Mouse (Mus musculus) adrenal gland, adult (tissue): ENCODE data around the gene Evi2.

Source experiments
- DNase-seq, 2 experiments: peaks; one replicate each; pipeline ENCODE4 v3.0.0; 2022 to 2023; ENCODE audit warnings: low spot score in 1 of 2; ENCODE audit not compliant: inconsistent age in 2 of 2

Evi2 gene

DNA sequence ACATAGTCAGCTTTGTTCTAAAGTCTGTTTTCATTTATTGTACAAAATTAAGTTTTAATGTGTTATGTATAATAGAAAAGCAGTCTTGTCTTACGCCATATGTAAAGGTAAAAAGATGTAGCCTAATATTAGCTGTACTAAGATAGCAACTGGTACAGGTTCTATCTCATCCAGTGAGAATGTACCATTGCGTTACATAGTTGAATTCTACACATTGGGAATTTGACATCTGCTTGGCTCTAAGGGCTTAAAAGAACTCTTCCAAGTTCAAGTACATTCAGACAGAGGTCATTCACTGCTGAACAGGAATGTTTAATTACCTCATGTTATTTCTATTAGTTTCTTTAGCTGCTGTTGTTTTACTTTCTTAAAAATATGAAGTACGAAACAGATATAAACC is 3.8 kb downstream of the Evi2 start:
- DNase-seq = no peak

DNA sequence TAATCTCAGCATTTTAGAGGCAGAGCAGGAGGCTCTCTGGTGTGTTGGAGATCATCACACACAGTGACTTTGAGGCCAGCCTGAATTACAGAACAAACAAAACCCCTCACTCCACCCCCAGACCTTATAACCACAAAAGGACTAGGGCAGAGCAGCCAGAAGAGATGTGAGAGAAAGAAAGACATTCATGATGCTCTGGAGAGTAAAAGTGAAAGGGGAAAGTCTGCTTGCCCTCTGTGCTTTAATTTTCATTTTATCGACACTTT is 6.1 kb downstream of the Evi2 start:
- DNase-seq = no peak

DNA sequence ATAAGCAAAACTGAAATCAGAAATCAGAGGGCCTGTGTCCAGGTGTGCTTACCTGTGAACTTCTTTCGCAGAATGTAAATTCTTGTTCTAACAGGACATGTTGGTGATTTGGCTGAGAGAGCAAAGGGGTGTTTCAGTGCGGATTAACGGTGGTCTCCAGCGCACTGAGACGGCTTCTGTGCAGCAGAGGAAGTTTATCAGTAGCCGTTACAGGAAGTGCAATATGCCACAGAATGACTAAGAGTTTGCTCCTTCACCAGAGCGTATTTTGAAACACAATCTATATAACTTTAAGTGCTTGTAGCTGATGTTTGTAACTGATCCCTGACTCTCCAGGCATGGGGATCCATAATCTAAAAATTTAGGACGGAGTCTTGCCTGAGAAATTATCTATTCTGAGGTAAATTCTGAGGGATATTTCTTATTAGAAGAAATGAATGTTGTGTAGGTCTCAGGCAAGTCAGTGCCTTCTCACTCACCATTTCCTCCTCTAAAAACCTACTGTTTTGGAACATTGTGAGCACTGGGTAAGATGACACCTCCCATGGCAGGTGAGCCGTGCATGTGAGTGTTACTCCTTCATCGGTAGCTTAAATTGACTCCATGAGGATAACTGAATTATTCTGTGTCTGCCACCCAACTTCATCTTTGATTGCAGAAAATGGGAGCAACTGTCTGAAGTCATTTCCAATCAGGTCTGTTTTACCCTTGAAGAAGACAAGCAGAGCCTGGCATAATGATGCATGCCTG is 6.7 kb downstream of the Evi2 start, which contains the start of gene Evi2b:
Gene Evi2b, minus strand, starts transcription at position 203 of the 750 bp plus-strand sequence.
- DNase-seq = no peak

DNA sequence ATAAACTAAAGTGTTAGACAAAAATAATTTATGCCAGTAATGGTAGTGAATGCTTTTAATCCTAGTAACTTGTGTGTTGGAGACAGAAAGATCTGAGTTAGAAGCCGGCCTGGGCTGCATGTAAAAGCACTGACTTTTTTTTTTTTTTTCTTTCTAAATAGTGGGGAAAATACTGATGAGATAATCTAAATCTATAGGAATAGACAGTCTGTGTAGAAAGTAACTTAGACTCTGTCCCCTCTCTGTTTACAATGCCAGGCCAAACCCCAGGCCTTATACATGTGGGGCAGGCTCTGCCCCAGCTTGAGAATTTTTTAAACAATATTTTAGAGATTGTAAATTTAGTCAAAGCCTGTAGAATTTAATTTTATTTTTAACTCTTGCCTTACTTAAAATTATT is 7.4 kb downstream of the Evi2 start:
- DNase-seq = no peak

DNA sequence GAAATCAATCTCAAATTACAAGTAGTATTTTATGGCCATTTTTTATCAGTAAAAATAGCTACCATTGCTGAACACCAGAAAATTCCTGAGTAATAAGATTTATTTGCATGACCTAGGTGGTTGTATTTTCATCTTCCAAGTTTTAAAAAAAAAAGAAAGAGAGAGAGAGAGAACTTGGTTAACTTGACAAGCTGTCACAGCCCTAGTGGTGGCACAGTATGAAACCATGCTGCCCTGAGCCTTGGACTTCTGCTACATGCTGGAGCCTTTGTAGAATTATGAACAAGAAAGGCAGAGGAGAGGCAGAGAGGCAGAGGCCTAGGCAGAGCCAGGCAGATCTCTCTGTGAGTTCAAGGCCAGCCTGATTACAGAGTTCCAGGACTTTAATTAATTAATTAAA is 8.5 kb downstream of the Evi2 start:
- no peak for DNase-seq

DNA sequence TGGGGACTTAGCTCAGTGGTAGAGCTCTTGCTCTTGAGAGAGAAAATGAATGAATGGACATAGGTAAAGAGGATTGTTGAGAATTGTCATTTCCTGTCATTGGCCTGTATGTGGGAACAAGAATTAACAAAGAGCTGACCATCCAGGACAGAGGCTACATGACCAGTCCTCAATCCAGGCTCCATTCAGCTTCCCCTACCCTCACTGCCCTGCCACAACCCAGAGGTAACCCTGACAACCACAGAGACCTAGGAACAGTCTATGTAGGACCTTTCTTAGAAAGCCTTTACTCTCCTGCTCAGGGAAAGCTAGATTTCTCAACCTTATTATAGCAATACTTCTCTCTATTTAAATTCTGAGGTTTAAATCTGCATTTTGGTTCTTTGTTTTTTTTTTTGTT is 9.6 kb downstream of the Evi2 start:
- DNase-seq = no peak

DNA sequence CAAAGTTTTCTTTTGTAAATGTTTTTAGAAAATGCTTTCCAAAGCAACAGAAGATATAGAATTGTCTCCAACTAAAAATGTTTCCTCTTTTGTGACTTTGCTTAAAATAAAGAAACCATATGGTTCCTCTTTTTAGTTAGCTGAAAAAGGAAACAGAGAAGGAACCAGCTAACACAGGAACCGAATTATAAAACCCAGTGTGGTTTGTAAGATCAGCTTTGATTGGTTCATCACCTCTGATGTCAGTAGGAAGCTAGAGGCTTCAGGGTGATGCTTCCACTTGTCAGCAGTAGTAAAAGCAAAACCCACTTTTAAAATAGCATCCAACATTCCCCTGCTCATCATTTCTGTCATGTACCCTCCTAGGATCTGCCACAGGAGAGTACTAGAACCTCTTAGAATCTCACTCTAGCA is 10.5 kb downstream of the Evi2 start:
- DNase-seq = no peak

DNA sequence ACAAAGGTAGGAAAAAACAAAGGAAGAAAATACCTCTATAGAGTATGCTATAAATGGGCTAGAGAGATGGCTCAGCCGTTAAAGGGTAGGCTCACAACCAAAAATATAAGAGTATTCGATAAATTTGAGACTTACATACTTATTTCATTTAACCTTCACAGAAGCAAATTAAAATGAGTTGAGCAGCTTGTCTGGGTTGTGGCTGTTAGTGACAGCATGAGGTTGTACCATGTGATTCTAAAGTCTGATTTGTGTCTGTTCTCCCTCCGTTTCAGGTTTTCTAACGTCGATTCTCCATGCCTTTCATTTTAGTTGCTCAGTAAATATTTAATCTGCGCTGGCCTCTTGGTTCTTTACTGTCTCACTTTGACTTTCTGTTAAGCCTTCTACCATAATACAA is 11.1 kb downstream of the Evi2 start:
- DNase-seq = no peak

DNA sequence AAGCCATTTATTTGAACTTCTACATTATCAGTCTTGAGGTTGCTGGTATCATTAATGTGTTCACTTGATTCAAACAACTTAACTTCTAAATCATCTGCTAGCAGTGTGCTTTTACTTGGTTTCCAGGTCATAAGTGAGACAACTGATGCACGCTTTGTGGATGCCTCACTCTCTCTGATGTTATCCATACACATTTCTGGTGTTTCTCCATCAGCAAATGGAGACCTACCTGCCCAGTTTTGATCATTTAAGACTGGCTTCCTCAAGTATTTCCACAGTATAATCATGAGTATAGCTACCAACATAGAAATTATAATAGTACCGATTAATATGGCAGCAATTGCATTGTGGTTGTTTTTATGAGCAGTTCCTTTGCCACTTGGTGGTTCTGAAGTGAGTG is 14.6 kb downstream of the Evi2 start:
- no peak for DNase-seq

DNA sequence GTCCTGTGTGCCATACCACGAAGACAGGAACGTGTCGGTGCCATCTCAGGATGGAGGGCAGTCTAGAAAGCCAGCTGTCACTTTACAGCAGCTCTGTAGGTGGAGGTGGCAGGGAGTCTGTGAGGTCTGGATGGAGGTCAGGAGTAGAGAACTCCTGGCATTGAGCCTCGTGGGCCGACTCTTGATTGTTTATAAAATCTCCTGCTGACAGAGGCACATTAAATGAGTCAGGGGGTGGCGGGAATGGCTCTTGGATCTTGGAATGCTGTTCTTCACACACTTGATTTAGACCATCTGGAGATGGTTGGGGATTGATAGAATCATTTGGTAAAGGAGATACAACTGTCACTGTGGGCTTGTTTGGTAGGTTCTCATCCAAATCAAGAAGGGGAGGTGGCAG is 15.1 kb downstream of the Evi2 start:
- no peak for DNase-seq

DNA sequence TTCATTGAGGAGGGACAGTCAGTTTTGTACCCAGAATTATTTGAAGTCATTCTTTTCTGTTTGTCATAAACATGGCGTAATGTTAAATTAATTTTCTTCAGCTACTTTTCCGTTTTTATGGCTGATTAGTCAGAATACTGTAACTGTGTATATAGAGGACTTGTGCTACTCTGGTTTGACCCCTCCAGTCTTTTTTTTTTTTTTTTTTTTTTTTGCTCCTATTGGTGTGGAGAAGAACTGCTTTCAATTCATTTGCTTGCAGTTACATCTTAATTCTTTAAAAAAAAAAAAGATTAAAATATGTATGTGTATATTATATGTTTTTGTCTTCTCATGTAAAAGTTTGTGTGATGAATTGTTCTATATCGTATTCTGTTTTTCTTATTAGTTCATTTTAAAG is 18.4 kb downstream of the Evi2 start:
- DNase-seq = no peak

DNA sequence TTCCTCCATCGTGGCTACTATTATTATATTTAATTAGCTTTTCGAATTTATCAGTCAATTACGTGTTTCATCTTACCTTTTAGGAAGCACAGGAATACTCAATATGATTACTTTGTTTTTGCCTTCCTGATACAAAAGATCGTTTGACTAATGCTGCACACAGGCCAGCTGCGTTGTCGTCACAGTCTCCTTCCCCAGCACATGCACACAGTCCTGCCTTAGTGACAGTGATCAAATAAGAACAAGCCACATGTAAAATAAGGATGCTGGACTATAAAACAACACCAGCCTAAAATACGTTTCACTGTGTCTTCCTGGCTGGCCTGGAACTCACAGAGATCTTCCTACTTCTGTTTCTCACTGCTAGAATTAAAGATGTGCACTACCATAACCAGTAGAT is 25.9 kb downstream of the Evi2 start:
- DNase-seq = no peak

DNA sequence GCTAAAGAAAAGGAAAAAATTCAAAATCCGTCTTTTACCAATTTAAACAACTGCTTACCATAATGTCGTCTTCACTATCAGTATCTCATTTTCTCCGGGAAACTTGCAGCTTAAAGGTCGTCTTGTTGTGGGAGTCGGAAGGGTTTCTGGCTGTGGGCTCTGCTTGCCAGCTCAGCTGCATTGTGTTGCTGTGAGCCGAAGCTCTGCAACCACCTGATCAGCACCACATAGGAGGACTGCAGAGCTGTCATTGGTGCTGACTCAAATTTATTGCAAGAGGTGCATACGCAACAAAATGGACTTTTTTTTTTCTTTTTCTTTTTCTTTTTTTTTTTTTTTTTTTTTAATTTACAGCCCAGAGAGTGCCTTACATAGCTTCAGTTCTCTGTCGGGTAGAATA is 26.5 kb downstream of the Evi2 start, which contains the start of gene Omg:
Gene Omg, minus strand, starts transcription at position 240 of the 400 bp plus-strand sequence.
- DNase-seq = peak; percentile 15 to 40

DNA sequence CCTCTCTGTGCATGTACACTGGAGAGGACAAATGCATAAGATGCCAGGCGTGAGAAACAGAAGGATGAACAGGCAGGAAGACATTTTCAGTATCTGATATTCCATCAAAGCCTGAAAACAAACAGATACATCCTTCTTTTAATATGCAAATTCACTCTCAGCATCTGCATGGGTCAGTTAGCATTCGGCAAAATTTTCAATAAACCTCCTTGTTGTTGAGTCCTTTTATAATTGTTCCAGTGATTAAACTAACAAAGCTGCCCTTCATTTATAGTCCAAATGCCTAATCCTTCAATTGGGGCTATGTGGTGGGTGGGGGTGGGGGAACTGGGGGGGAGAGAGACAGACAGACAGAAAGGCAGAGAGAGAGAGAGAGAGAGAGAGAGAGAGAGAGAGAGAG is 27.5 kb downstream of the Evi2 start:
- no peak for DNase-seq

DNA sequence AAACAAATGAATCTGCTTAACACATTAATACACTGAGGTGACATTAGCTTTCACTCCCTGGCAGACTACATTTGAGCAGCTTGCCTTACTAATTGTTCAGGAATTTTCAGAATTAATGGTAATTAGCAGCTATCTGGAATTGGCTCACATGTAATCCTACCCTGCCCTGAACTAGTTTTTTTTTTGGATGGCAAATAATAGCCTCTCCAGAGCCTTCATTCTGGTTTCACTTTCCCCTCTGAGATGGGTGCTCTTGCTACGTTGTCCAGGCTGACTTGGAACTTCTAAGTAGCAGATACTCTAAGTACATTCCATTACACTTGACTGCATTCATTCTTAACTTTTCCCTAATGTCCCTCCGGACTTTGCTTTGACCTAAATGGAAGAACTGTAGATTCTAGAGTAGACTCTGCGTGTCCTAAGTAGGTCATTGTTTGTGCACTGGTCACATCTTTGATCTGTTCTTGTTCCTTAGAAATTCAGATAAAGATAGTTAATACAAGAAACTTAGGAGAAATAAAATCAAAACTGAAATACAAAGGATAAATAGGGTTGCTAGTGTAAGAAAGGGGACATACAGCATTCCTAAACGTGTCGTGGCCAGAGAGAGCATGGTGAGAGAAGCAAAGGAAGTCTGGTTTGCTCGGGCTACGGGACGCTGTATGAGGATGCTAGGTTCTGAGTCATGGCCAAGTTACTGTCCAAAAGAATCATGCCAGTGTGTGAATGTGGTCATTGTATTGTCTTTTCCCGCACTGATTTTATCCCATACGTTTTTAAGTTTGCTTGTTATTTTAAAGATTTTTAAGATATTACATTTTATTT is 35.2 kb downstream of the Evi2 start:
- DNase-seq = peak in 1 of 2 experiments; percentile 36

DNA sequence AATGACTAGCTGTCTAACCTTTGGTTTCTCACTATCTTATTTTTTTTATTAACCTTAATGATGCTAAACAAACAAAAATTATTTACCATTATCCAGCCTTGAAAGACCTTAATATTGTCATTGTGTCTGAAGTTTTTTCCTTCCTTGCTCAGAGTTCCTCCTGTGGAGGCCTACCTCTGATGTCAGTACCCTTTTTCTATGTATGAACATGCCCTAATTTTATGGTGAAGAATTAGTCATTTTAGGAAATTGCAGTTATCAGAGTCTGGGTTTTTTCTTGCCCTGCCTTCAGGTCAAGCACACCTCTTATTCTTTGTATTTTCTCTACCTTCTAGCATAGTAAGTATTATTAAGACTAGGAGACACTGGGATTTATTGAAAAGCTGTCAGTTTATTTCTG is 45.7 kb downstream of the Evi2 start:
- no peak for DNase-seq

DNA sequence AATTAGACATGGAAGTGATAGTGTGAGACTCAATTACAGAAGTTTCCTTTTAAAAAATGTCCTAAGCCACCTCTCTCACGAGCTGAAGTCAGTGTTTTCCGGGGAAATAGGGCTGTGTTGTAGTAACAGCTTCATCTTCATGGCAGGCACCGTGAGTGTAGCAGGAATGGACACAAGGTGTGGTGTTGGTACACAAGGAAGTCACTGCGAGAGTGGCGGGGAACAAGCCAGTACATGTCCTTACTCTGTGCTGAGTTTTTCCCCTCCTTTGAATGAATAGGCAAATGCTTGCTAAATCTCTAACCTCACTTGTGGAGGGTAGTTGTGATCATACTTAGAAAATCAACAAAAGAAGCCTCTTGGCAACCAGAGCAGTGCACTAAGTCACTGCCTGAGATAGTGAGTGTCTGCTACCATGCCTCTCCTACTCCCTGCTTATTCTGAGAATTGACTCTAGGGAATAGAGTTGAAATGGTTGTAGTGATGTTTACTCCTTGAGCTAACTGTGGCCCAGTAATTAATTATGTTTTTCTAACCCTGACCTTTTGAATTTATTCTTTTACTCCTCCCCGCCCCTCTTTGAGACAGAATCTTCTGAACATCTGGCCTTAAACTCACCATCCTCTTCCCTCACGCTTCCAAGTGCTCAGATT is 46.4 kb downstream of the Evi2 start:
- peak in 1 of 2 experiments; percentile 52 for DNase-seq

DNA sequence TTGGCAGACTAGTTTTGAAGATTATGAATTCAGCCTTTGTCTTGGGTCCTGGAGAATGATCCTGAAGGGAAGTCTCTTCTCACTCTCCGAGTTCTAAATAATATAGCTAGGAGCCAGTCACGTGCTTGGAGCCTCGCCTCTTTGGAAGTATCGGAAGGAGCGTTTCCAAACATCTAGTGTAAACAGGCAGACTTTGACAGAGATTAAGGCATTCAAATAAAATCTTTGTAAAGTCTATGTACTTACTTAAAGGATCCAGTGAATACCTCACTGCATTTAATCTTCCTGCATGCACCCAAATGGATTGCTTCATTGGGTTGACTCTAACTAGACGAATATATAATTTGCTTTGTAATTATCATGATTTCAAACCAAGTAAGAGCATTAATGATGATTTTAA is 47.0 kb downstream of the Evi2 start:
- DNase-seq = no peak

DNA sequence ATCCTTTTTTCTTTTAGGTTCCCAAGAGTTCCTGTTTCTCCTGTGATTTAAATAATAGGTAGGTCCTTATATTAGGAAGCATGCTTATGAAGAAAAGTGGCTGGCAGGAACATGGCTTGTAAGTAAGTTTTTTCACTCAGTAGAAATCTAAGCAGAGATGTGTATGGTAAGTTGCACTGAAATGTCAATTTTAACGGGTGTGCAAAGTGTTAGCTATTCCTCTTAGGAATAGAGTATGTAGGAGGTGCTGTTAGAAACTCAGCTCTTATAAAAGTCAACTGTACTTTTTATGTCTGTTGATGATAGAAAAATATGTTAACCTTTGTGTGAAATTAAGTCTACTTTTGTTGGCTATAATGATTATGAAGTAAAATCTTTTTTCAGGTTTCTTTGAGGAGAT is 62.3 kb downstream of the Evi2 start:
- DNase-seq = no peak
